Mouse (Mus musculus): ENCODE results near the gene Rpgrip1.

The Rpgrip1 gene

GRCm38 (mm10) chr14:52118823-52119608, 8.5 kb downstream of the Rpgrip1 start:
- peak; percentile 35 to 48 for DNase-seq (ENCODE audit: low spot score in 2 of 2)

DNA sequence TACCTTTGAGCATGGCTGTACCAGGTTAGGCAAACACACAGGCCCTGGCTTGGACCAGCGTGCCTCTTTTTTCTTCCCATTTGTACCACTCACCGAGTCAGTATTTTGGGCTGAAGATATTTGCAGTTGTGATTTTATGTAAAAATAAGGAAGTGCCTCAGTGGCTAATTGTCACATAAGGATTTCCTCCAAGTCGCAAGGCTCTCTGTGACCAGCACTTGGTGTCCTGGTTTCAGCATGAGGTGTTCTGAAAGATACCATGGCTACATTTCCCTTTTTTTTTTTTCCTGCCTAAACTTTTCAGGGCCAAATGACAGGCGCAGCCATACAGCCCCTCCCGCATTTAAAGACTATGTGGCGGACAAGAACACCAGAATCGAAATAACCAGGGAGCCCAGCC, 9.7 kb downstream of the Rpgrip1 start:
- no peak for DNase-seq (ENCODE audit: low spot score in 2 of 2)

- peak in 1 of 2 experiments; percentile 55 for DNase-seq (ENCODE audit: low spot score in 2 of 2)
Observed at GRCm38 (mm10) chr14:52123918-52124317, 13.4 kb downstream of the Rpgrip1 start.

DNA sequence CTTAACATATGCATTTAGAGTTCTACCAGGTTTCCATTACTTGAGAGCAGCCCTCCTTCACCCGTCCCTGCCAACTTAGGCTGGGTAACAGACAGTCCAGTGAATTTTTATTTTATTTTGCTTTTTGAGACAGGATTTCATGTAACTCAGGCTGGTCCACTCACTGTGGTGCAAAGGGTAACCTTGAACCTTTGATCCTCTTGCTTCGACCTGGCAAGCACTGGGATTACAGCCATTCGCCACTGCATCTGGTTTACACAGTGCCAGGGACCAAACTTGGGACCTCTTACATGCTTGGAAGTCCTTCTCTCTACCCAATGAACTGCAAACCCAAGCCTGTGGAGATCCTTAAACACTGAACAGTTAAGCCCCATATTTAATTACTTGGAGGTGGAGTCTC, 14.1 kb downstream of the Rpgrip1 start:
- no peak for DNase-seq (ENCODE audit: low spot score in 2 of 2)

GRCm38 (mm10) chr14:52133584-52133983, 23.1 kb downstream of the Rpgrip1 start:
- no peak for DNase-seq (ENCODE audit: low spot score in 2 of 2)

DNA sequence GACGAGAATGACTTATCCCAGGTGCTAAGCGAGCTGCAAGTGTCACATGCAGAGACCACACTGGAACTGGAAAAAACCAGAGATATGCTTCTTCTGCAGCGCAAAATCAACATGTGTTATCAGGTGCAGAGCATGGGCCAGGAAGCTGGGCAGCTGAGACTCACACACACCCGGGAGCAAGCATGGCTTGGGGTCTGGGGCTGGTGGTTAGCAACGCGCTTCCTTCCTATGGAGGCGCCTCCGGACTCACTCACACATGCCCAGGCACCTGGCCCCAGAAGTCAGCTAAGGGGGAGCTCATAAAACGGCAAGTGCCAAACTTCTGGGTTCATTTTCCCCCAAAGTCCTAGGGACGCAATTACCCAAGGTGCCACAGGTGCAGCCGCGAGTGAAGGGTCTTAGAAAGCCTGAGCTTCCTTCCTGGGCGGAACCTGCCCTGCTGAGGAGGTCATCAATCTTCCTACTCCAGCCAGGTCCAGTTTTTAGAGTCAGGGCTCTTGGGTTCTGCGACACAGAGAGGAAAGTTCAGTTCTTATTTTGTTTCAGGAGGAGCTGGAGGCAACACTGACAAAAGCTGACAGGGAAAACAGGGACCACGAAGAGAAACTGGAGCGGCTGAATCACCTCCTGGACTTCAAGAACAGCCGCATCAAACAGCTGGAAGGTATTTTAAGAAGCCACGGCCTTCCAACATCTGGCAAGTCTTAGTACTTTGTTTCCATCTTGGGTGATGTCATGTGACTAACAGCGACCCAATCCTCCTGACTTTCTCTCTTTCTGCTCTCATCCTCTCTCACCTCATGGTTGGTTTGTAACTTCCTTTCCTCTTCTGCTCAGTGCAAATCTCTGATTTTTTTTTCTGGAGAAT, 30.3 kb downstream of the Rpgrip1 start:
- DNase-seq (ENCODE audit: low spot score in 2 of 2) = no peak

DNA sequence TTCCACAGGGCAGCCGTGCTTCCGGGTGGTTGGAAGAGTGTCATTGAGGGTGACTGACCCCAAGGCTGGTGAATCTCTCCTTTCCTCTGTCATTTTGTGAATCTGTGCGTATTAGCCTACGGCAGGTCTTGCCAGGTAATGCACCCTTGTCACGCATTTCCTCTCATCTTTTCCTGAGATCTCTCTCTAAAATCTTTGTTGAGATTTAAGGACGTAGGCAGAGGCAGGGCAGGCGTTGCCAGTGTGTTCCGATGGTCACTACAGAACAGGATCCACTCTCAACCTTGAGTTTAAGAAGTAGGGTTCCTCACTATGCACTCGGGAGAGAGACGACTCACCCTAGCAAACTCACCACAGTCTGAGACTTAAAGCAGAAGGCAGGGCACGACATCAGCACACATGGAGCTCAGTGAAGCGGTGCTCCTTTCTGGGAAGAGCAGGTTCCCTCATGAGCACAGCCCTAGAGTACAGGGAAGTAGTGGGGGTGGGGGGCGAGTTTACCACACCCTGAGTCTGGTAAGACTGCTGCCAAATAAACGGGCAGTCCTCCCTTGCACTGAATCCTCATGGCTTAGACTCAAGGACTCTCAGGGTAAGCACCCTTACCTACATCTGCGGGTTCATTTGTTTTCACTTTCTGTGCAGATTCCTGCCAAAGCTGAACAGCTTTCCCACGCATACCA, 31.1 kb downstream of the Rpgrip1 start:
- no peak for DNase-seq (ENCODE audit: low spot score in 2 of 2)

DNA sequence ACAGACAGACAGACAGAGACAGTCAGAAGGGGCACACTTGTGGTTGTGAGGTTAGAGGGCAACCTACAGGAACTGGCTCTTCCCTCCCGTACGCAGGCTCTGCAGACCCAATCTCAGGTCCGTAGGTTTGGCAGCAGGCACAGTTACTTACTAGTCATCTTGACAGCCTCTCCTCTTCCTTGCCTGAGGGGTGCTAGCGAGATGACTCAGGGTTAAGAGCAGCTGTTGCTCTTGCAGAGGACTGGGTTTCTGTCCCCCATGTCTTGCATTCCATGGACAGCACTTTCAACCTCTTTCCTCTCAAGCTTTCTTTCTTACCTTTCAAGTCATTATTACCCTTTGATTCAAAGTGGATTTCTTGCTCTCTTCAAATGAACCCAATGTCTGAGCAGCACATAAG, 33.7 kb downstream of the Rpgrip1 start:
- no peak for DNase-seq (ENCODE audit: low spot score in 2 of 2)

DNA sequence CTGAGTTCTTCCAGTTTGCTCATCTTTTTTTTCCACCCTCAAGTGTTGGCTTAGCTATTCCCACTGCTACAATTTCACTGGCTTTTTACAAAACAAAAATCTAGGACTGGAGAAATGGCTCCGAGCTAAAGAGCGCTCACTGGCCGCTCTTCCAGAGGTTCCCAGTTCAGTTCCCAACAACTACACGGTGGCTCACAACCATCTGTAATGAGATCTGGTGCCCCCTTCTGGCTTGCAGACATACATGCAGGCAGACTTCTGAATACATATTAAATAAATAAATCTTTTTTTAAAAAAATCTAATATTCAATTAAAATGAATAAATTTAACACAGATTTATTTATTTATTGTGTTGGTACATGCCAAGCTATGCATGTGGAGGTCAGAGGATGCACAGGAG, 36.0 kb downstream of the Rpgrip1 start:
- no peak for DNase-seq (ENCODE audit: low spot score in 2 of 2)

- no peak for DNase-seq (ENCODE audit: low spot score in 2 of 2)
Observed at GRCm38 (mm10) chr14:52149888-52150287, 39.4 kb downstream of the Rpgrip1 start.

GRCm38 (mm10) chr14:52152179-52152578, 41.7 kb downstream of the Rpgrip1 start:
- DNase-seq (ENCODE audit: low spot score in 2 of 2) = peak; percentile 21 to 26

GRCm38 (mm10) chr14:52152613-52153012, 42.1 kb downstream of the Rpgrip1 start:
- no peak for DNase-seq (ENCODE audit: low spot score in 2 of 2)

- no peak for DNase-seq (ENCODE audit: low spot score in 2 of 2)
Observed at GRCm38 (mm10) chr14:52155008-52155407, 44.5 kb downstream of the Rpgrip1 start.

GRCm38 (mm10) chr14:52160911-52161310, 50.4 kb downstream of the Rpgrip1 start:
- DNase-seq (ENCODE audit: low spot score in 2 of 2) = no peak

DNA sequence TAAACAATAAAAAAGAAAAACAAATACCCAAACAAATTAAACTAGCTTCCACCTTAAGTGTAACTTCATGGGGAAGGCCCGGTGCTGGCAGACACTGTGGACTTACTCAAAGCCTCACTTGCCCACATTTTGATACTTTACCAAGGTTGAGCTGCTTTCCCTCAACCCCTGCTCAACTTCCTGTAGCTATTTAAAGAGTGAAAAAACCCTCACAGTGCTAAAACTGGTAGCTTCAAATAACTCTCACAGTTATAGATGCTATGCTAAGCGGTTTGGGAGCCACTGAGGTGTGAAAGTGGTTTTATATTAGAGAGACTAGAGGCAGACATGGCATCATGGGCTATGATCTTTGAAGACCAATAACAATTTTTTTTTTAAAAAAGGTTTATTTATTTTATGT, 56.1 kb downstream of the Rpgrip1 start:
- DNase-seq (ENCODE audit: low spot score in 2 of 2) = no peak

DNA sequence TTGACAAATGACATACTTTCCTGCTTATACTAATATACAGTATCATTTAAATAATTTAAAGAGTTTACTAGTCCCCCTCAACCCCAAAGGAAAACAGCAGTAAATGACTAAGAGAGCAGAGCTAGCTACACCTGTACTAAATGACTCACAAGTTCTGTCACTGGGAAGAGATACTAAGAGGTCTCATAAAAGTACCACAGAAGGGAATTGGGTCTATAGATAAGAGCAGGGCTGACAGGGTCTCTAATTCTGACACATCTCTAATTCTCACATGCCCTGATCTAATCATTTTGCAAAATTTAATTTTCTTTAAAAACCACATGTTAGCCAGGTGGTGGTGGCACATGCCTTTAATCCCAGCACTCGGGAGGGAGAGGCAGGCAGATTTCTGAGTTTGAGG, 78.3 kb downstream of the Rpgrip1 start:
- DNase-seq (ENCODE audit: low spot score in 2 of 2) = no peak

GRCm38 (mm10) chr14:52189519-52189918, 79.0 kb downstream of the Rpgrip1 start:
- DNase-seq (ENCODE audit: low spot score in 2 of 2) = no peak

DNA sequence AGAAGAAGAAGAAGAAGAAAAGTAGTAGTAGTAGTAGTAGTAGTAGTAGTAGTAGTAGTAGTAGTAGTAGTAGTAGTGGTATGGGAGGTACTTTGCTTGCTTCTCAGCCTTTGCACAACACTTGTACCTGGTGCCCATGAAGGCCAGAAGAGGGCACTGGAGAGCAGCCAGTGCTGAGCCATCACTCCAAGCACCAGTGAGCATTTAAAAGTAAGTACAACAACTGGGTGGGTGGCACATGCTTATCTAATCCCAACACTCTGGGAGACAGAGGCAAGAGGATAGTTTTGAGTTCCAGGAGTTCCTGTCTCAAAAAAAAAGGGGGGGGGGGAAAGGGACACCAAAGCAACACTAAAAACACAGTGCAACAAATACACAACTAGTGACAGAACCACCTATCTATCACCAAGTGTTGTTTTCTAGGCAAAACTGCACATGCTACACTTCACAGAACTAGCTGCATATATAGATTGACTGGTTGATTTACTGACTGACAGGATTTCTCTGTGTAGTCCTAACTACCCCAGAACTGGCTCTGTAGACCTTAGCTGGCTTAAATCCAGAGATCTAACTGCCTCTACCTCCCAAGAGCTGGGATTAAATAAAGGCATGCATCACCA, 80.3 kb downstream of the Rpgrip1 start:
- no peak for DNase-seq (ENCODE audit: low spot score in 2 of 2)

DNA sequence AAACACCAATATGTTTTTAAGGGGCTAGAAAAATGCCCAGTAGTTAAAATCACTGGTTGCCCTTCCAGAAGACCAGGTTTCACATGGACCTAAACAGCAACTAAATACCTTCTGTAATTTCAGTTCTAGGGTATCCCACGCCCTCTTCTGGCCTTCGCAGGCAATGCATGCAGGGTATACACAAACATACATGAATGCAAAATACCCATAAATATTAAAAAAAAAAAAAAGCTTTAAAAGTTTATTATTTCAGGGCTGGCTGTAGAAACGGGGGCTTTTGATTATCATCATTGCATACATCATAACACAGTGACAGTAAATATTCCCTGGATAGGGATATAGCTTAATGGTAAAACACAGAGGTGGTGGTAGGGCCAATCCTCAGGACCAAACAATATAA, 85.2 kb downstream of the Rpgrip1 start:
- DNase-seq (ENCODE audit: low spot score in 2 of 2) = peak; percentile 18 to 21

- no peak for DNase-seq (ENCODE audit: low spot score in 2 of 2)
Observed at GRCm38 (mm10) chr14:52196230-52197155, 86.0 kb downstream of the Rpgrip1 start.

All from frontal cortex, postnatal 10 days (tissue).